Mouse (Mus musculus) C2C12 (cell line): ENCODE data around the gene Armc9. TPM values are rescaled to one million over a fixed set of nuclear protein-coding genes. Genes with fewer than 3 reads are reported as not detected.

ENCODE experiments used
- H3K27me3 ChIP-seq: one replicate; pipeline ENCODE4 v1.6.1; 2011; ENCODE audit not compliant: control insufficient read depth, insufficient read depth, insufficient read length
- H3K36me3 ChIP-seq: one replicate; pipeline ENCODE4 v1.6.1; 2011; ENCODE audit not compliant: control insufficient read depth, insufficient read depth
- H3K4me3 ChIP-seq: one replicate; pipeline ENCODE4 v1.5.1; 2011; ENCODE audit warnings: mild to moderate bottlenecking, control low read depth; ENCODE audit not compliant: poor library complexity, insufficient read depth, severe bottlenecking
- H3K79me2 ChIP-seq: one replicate; pipeline ENCODE4 v1.6.1; 2011; ENCODE audit not compliant: control insufficient read depth, insufficient read depth
- H3K79me3 ChIP-seq: one replicate; pipeline ENCODE4 v1.6.1; 2011; ENCODE audit warnings: low read depth, control low read depth
- H3ac ChIP-seq: one replicate; pipeline ENCODE3; 2011; ENCODE audit warnings: low read depth; ENCODE audit not compliant: control insufficient read depth, insufficient read length
- CEBPB ChIP-seq: IDR thresholded peaks from one replicate; pipeline ENCODE4 v1.6.1; 2011; ENCODE audit warnings: low read depth, mild to moderate bottlenecking, control low read depth, moderate library complexity
- CTCF ChIP-seq: IDR thresholded peaks from one replicate; pipeline ENCODE4 v1.5.1; 2011; ENCODE audit not compliant: control insufficient read depth, insufficient read depth, insufficient read length
- FOSL1 ChIP-seq: IDR thresholded peaks from one replicate; pipeline ENCODE4 v1.8.0; 2011; ENCODE audit warnings: mild to moderate bottlenecking, low read length; ENCODE audit not compliant: poor library complexity, insufficient read depth, severe bottlenecking
- MAX ChIP-seq: IDR thresholded peaks from one replicate; pipeline ENCODE4 v1.6.1; 2011; ENCODE audit warnings: mild to moderate bottlenecking, control low read depth
- MYOD1 ChIP-seq: IDR thresholded peaks from one replicate; pipeline ENCODE4 v1.6.1; 2011; ENCODE audit warnings: low read depth; ENCODE audit not compliant: control insufficient read depth, insufficient read length
- MYOG ChIP-seq: IDR thresholded peaks from one replicate; pipeline ENCODE4 v1.6.1; 2011; ENCODE audit not compliant: control insufficient read depth, insufficient read length; ENCODE audit errors: extremely low read depth
- USF1 ChIP-seq: IDR thresholded peaks from one replicate; pipeline ENCODE4 v1.6.1; 2011; ENCODE audit warnings: low read depth, mild to moderate bottlenecking, control low read depth, moderate library complexity
- polyA plus RNA-seq: library from polyadenylated mRNA; unstranded; fragments of >200 nt; fragmentation: generic; extraction: Trizol; gene quantifications from one replicate; pipeline ENCODE4 v1.2.1, GENCODE M21; 2012; ENCODE audit warnings: missing spikeins

Armc9 gene
- polyA plus RNA-seq, 1 experiment, result 5.6 TPM

DNA sequence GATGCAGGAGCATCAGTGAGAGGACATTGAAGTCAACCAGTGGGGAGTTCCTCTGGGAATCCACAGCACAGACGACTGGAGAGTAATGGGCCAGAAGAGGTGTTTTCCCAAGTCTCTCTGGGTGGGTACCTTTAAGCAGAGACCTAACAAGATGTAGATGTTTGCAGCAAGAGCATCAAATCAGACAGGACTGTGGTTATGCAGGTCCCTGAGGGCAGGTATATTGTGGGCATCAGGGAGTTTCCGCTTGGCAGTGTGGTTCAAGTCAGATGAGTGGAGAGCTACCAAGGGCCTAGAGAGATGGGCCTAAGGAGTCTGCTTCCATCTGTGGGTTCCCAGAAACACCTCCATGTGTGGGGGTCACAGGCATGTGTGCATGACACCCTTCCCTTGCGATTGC is 1.5 kb downstream of the Armc9 start:
- Histone ChIP-seq H3K4me3 (no peak overlapping the region), H3K36me3 (peaks cover 6% of the 10 kb centered on the region), H3ac (no peak overlapping the region), H3K79me3 (peaks cover 1% of the 10 kb centered on the region), H3K27me3 (no peaks in the 10 kb centered on the region), H3K79me2 (peaks cover 5% of the 10 kb centered on the region)
- TF ChIP-seq MYOG (no peak), CTCF (no peak), MYOD1 (no peak), FOSL1 (no peak), USF1 (no peak), MAX (no peak), CEBPB (no peak)

DNA sequence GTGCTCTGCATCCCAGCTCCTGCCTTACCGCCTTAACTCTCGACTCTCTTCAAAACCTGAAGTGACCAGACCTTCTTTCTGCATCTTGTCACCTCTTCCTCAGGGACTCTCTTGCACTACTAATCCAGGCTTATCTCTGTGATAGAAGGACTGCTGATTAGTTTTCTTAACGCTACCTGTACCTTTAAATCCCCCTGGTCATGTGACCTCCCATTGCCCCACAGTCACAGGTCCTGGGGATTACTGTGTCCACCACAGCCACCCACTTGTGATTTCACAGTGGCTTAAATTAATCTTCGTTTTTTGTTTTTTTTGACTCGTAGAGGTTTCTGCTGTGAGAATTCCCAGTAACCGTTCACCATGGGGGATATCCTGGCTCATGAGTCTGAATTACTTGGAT is 2.0 kb downstream of the Armc9 start:
- H3K36me3 ChIP-seq, result peaks cover 6% of the 10 kb centered on the region
- no peak overlapping the region for H3K4me3 ChIP-seq
- H3K27me3 ChIP-seq, result no peaks in the 10 kb centered on the region
- H3K79me2 ChIP-seq, result peaks cover 5% of the 10 kb centered on the region
- H3ac ChIP-seq, result no peak overlapping the region
- peaks cover 1% of the 10 kb centered on the region for H3K79me3 ChIP-seq
- TF ChIP-seq USF1 (peak; percentile 27), CTCF (no peak)

DNA sequence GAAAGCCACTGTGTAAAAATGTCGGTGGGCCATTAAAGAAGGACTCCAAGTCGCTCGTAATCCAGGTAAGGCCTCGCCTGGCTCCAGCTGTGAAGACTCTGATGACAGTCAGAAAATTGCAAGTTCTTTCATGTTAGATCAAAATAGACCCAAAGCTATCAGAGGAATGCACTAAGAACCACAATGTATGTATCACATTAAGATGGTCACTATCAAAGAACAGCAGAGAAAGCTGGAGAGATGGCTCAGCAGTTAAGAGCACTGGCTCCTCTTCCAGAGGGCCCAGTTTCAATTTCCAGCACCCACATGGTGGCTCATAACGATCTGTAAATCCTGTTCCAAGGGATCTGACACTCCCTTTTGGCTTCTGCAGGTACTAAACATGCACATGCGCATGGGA is 5.5 kb downstream of the Armc9 start:
- Histone ChIP-seq H3K79me2 (peaks cover 5% of the 10 kb centered on the region), H3K4me3 (no peak overlapping the region), H3K36me3 (peaks cover 14% of the 10 kb centered on the region), H3ac (no peak overlapping the region), H3K27me3 (no peaks in the 10 kb centered on the region), H3K79me3 (peaks cover 1% of the 10 kb centered on the region)
- no peak for TF ChIP-seq CEBPB
- TF ChIP-seq MYOG, result no peak
- no peak for TF ChIP-seq USF1
- no peak for TF ChIP-seq MAX
- TF ChIP-seq MYOD1, result no peak
- no peak for TF ChIP-seq FOSL1
- no peak for TF ChIP-seq CTCF

DNA sequence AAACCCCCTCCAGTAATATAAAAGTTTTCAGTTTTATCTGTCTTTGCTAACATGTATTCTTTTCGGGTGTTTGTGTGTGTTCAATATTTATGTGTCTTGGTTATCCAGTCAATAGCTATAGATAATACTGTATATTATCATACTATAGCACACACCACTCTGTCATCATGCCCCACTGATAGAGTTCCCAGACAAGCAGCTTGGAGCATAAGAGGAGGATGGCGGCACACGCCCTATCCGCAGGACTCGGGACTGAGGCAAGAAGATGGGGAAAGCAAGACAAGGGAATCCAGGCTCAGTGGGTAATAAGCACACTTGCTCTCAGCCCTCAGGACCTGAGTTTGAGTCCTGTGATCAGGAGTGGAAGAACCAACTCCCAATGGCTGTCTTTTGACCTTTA is 5.9 kb downstream of the Armc9 start:
- TF ChIP-seq USF1, result no peak
- TF ChIP-seq CTCF, result no peak
- no peak for TF ChIP-seq FOSL1
- no peak for TF ChIP-seq MYOG
- TF ChIP-seq MYOD1, result no peak
- no peak for TF ChIP-seq CEBPB
- TF ChIP-seq MAX, result no peak
- Histone ChIP-seq H3K4me3 (no peak overlapping the region), H3K36me3 (peaks cover 18% of the 10 kb centered on the region), H3K79me2 (peaks cover 5% of the 10 kb centered on the region), H3ac (no peak overlapping the region), H3K27me3 (no peaks in the 10 kb centered on the region), H3K79me3 (no peaks in the 10 kb centered on the region)

GRCm38 (mm10) chr1:86161061-86161460 is 6.5 kb downstream of the Armc9 start:
- Histone ChIP-seq H3K36me3 (peaks cover 18% of the 10 kb centered on the region), H3K79me3 (no peaks in the 10 kb centered on the region), H3ac (no peak overlapping the region), H3K4me3 (no peak overlapping the region), H3K27me3 (no peaks in the 10 kb centered on the region), H3K79me2 (peaks cover 3% of the 10 kb centered on the region)
- TF ChIP-seq MYOG, result no peak
- TF ChIP-seq FOSL1, result no peak
- TF ChIP-seq MAX, result no peak
- no peak for TF ChIP-seq MYOD1
- no peak for TF ChIP-seq CEBPB
- TF ChIP-seq CTCF, result no peak
- TF ChIP-seq USF1, result no peak

- H3K27me3 ChIP-seq, result no peaks in the 10 kb centered on the region
- H3K79me2 ChIP-seq, result no peaks in the 10 kb centered on the region
- H3K79me3 ChIP-seq, result no peaks in the 10 kb centered on the region
- H3ac ChIP-seq, result no peak overlapping the region
- TF ChIP-seq CEBPB, result no peak
- TF ChIP-seq MYOG, result no peak
- no peak for TF ChIP-seq USF1
- no peak for TF ChIP-seq FOSL1
- TF ChIP-seq MYOD1, result no peak
- no peak for TF ChIP-seq MAX
- TF ChIP-seq CTCF, result no peak
- H3K36me3 ChIP-seq, result peaks cover 16% of the 10 kb centered on the region
- H3K4me3 ChIP-seq, result no peak overlapping the region
Observed at GRCm38 (mm10) chr1:86174602-86175001, 20.0 kb downstream of the Armc9 start.
